Mouse (Mus musculus) E14TG2a.4 (cell line): ENCODE results near the gene Itk.

Source experiments
- CTCF ChIP-seq: conservative IDR thresholded peaks from 2 replicates; pipeline ENCODE4 v1.5.1; 2014; ENCODE audit warnings: low read length
- POU5F1 ChIP-seq: IDR thresholded peaks from 2 replicates; pipeline ENCODE4 v1.6.1; 2014; ENCODE audit warnings: low read length, borderline replicate concordance

GRCm38 (mm10) chr11:46305881-46306520, 83.3 kb downstream of the Itk start:
- TF ChIP-seq CTCF (no peak), POU5F1 (no peak)
